Mouse (Mus musculus): Measurements from ENCODE around the gene Lhx9. TPM values are rescaled to one million over a fixed set of nuclear protein-coding genes. Genes with fewer than 3 reads are reported as not detected.

The Lhx9 gene
- polyA plus RNA-seq, 1 experiment = 0.48 TPM

- H3K36me3 ChIP-seq (ENCODE audit: control insufficient read depth, insufficient read depth, low read length, poor library complexity, severe bottlenecking) = no peaks in the 10 kb centered on the region
- no peaks in the 10 kb centered on the region for H3K9me3 ChIP-seq (replicated peaks; ENCODE audit: control insufficient read depth, insufficient read depth, low read length, poor library complexity, severe bottlenecking)
- no peak overlapping the region for H3K9ac ChIP-seq (ENCODE audit: low read depth, poor library complexity, severe bottlenecking)
- no peak for TF ChIP-seq CTCF (IDR thresholded peaks at IDR 0.05; ENCODE audit: low read depth, low read length)
- no peak for TF ChIP-seq POLR2A (IDR thresholded peaks at IDR 0.05; ENCODE audit: insufficient read depth, low read length)
- TF ChIP-seq EP300 (IDR thresholded peaks at IDR 0.05; ENCODE audit: insufficient read depth, low read depth, low read length) = no peak
- peaks cover 20% of the 10 kb centered on the region for H3K27me3 ChIP-seq (ENCODE audit: control insufficient read depth, insufficient read depth, low read length, poor library complexity, severe bottlenecking)
- no peak overlapping the region for H3K4me3 ChIP-seq (ENCODE audit: low read depth, low read length)
- H3K4me1 ChIP-seq (ENCODE audit: control insufficient read depth, insufficient read depth, low read length) = no peaks in the 10 kb centered on the region
- H3K27ac ChIP-seq (ENCODE audit: insufficient read depth, low read length) = no peak overlapping the region
These were observed 2.4 kb upstream of the Lhx9 start for GRCm38 (mm10) chr1:138850823-138851222.

GRCm38 (mm10) chr1:138850161-138850539 lies 1.8 kb upstream of the Lhx9 start:
- H3K27me3 ChIP-seq (ENCODE audit: control insufficient read depth, insufficient read depth, low read length, poor library complexity, severe bottlenecking) = peaks cover 20% of the 10 kb centered on the region
- TF ChIP-seq POLR2A (IDR thresholded peaks at IDR 0.05; ENCODE audit: insufficient read depth, low read length) (no peak), EP300 (IDR thresholded peaks at IDR 0.05; ENCODE audit: insufficient read depth, low read depth, low read length) (no peak), CTCF (IDR thresholded peaks at IDR 0.05; ENCODE audit: low read depth, low read length) (no peak)
- H3K4me3 ChIP-seq (ENCODE audit: low read depth, low read length) = no peak overlapping the region
- no peak overlapping the region for H3K9ac ChIP-seq (ENCODE audit: low read depth, poor library complexity, severe bottlenecking)
- H3K9me3 ChIP-seq (replicated peaks; ENCODE audit: control insufficient read depth, insufficient read depth, low read length, poor library complexity, severe bottlenecking) = no peaks in the 10 kb centered on the region
- H3K36me3 ChIP-seq (ENCODE audit: control insufficient read depth, insufficient read depth, low read length, poor library complexity, severe bottlenecking) = no peaks in the 10 kb centered on the region
- H3K4me1 ChIP-seq (ENCODE audit: control insufficient read depth, insufficient read depth, low read length) = no peaks in the 10 kb centered on the region
- no peak overlapping the region for H3K27ac ChIP-seq (ENCODE audit: insufficient read depth, low read length)

DNA sequence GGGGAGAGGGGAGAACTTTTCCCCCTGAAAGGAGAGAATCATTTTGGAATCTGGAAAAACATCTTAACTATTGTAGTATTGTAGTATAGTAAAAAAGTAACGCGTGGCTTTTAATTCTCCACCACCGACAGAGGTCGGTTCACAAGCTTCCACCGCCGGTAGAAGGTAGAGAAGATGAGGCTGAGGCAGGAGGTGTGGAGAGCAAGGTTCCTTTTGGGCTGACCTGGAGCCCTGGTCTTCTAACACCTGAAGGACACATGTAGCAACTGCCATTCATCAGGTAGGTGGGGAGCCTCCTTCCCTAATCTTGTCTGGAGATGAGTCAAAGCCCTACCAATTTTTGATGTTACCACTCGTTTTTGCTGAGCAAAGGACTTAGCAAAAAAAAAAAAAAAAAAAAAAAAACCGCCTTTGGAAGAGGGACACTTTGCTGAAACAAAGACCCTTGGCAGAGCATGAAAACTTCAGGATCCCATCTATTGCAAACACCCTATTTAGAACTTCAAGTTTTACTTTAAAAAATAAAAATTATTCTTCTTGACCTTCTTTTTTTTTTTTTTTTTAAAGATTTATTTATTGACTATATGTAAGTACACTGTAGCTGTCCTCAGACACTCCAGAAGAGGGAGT lies 1.3 kb upstream of the Lhx9 start:
- peaks cover 23% of the 10 kb centered on the region for H3K27me3 ChIP-seq (ENCODE audit: control insufficient read depth, insufficient read depth, low read length, poor library complexity, severe bottlenecking)
- no peaks in the 10 kb centered on the region for H3K9me3 ChIP-seq (replicated peaks; ENCODE audit: control insufficient read depth, insufficient read depth, low read length, poor library complexity, severe bottlenecking)
- H3K9ac ChIP-seq (ENCODE audit: low read depth, poor library complexity, severe bottlenecking) = no peak overlapping the region
- TF ChIP-seq EP300 (IDR thresholded peaks at IDR 0.05; ENCODE audit: insufficient read depth, low read depth, low read length) (no peak), POLR2A (IDR thresholded peaks at IDR 0.05; ENCODE audit: insufficient read depth, low read length) (no peak), CTCF (IDR thresholded peaks at IDR 0.05; ENCODE audit: low read depth, low read length) (no peak)
- H3K36me3 ChIP-seq (ENCODE audit: control insufficient read depth, insufficient read depth, low read length, poor library complexity, severe bottlenecking) = no peaks in the 10 kb centered on the region
- no peak overlapping the region for H3K27ac ChIP-seq (ENCODE audit: insufficient read depth, low read length)
- H3K4me1 ChIP-seq (ENCODE audit: control insufficient read depth, insufficient read depth, low read length) = no peaks in the 10 kb centered on the region
- H3K4me3 ChIP-seq (ENCODE audit: low read depth, low read length) = no peak overlapping the region

GRCm38 (mm10) chr1:138848026-138848425 lies 351 bp downstream of the Lhx9 start:
- TF ChIP-seq POLR2A (IDR thresholded peaks at IDR 0.05; ENCODE audit: insufficient read depth, low read length) = no peak
- TF ChIP-seq CTCF (IDR thresholded peaks at IDR 0.05; ENCODE audit: low read depth, low read length) = no peak
- TF ChIP-seq EP300 (IDR thresholded peaks at IDR 0.05; ENCODE audit: insufficient read depth, low read depth, low read length) = no peak
- H3K36me3 ChIP-seq (ENCODE audit: control insufficient read depth, insufficient read depth, low read length, poor library complexity, severe bottlenecking) = no peaks in the 10 kb centered on the region
- 0 out of 2 replicates have a peak overlapping the region, but pooled peaks have one; percentile 7 for H3K9ac ChIP-seq (ENCODE audit: low read depth, poor library complexity, severe bottlenecking)
- H3K4me1 ChIP-seq (ENCODE audit: control insufficient read depth, insufficient read depth, low read length) = no peaks in the 10 kb centered on the region
- peak overlapping the region; percentile 79 for H3K4me3 ChIP-seq (ENCODE audit: low read depth, low read length)
- peaks cover 30% of the 10 kb centered on the region for H3K27me3 ChIP-seq (ENCODE audit: control insufficient read depth, insufficient read depth, low read length, poor library complexity, severe bottlenecking)
- no peak overlapping the region for H3K27ac ChIP-seq (ENCODE audit: insufficient read depth, low read length)
- no peaks in the 10 kb centered on the region for H3K9me3 ChIP-seq (replicated peaks; ENCODE audit: control insufficient read depth, insufficient read depth, low read length, poor library complexity, severe bottlenecking)

- H3K9me3 ChIP-seq (replicated peaks; ENCODE audit: control insufficient read depth, insufficient read depth, low read length, poor library complexity, severe bottlenecking) = no peaks in the 10 kb centered on the region
- no peaks in the 10 kb centered on the region for H3K4me1 ChIP-seq (ENCODE audit: control insufficient read depth, insufficient read depth, low read length)
- peaks cover 30% of the 10 kb centered on the region for H3K27me3 ChIP-seq (ENCODE audit: control insufficient read depth, insufficient read depth, low read length, poor library complexity, severe bottlenecking)
- no peak for TF ChIP-seq EP300 (IDR thresholded peaks at IDR 0.05; ENCODE audit: insufficient read depth, low read depth, low read length)
- no peak for TF ChIP-seq POLR2A (IDR thresholded peaks at IDR 0.05; ENCODE audit: insufficient read depth, low read length)
- no peak for TF ChIP-seq CTCF (IDR thresholded peaks at IDR 0.05; ENCODE audit: low read depth, low read length)
- no peak overlapping the region for H3K27ac ChIP-seq (ENCODE audit: insufficient read depth, low read length)
- H3K9ac ChIP-seq (ENCODE audit: low read depth, poor library complexity, severe bottlenecking) = no peak overlapping the region
- no peaks in the 10 kb centered on the region for H3K36me3 ChIP-seq (ENCODE audit: control insufficient read depth, insufficient read depth, low read length, poor library complexity, severe bottlenecking)
- H3K4me3 ChIP-seq (ENCODE audit: low read depth, low read length) = peak overlapping the region; percentile 22; the same call in 1 of the 2 replicates
These were observed 1.2 kb downstream of the Lhx9 start for GRCm38 (mm10) chr1:138847146-138847545.

GRCm38 (mm10) chr1:138846581-138846980 lies 1.8 kb downstream of the Lhx9 start:
- Histone ChIP-seq H3K27ac (ENCODE audit: insufficient read depth, low read length) (no peak overlapping the region), H3K4me3 (ENCODE audit: low read depth, low read length) (no peak overlapping the region), H3K36me3 (ENCODE audit: control insufficient read depth, insufficient read depth, low read length, poor library complexity, severe bottlenecking) (no peaks in the 10 kb centered on the region), H3K9me3 (replicated peaks; ENCODE audit: control insufficient read depth, insufficient read depth, low read length, poor library complexity, severe bottlenecking) (0 out of 2 replicates have a peak, but pooled peaks cover 3% of the 10 kb centered on the region), H3K27me3 (ENCODE audit: control insufficient read depth, insufficient read depth, low read length, poor library complexity, severe bottlenecking) (peaks cover 30% of the 10 kb centered on the region), H3K9ac (ENCODE audit: low read depth, poor library complexity, severe bottlenecking) (no peak overlapping the region), H3K4me1 (ENCODE audit: control insufficient read depth, insufficient read depth, low read length) (no peaks in the 10 kb centered on the region)
- TF ChIP-seq EP300 (IDR thresholded peaks at IDR 0.05; ENCODE audit: insufficient read depth, low read depth, low read length) (no peak), POLR2A (IDR thresholded peaks at IDR 0.05; ENCODE audit: insufficient read depth, low read length) (no peak), CTCF (IDR thresholded peaks at IDR 0.05; ENCODE audit: low read depth, low read length) (no peak)
